ENCODE assay signal across 33 mouse cellular contexts in the genomic region with DNA sequence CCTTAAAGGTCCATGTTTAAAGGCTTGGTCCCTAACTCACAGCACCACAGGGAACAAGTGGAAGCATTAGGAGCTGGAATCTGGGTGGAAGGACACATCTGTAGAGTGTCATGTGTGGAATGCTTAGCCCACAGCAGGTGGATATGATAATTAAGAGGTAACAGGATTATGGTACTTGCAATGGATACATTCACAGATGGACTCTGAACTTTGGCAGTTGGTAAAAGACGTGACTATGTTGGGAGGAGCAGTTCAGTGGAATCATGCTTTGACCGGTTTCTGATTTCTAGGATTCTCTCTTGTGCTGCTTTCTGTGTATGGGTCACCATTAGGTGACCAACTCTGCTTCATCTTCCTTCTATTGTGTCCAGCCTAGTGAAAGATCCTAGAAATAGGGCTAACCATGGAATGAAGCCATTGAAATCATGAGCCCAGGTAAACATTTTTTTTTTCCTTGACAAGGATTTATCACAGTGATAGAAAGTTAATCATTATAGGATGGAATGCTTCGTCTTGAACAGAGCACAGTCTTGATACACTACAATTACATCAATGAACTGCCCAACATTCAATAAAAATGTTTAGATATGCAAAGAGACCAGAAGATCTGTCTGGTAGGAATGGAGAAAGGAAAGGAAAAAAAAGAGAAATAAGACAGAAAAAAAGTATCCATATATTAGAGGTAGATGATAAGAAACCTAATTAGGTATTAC.
"Had no signal": no experiment of that assay in that cellular context is flagged by ENCODE, and none has a peak within 500 bp of the region (broad histone marks: within the 10 kb centered on the region; RNA-seq: fewer than 3 reads in every experiment).

No protein-coding gene starts in this region.

- H3K36me3 ChIP-seq: heart, embryonic 10.5 days; heart, embryonic 12.5 days; heart, embryonic 13.5 days; heart, embryonic 15.5 days; hindbrain, embryonic 10.5 days; hindbrain, embryonic 12.5 days; hindbrain, embryonic 13.5 days; hindbrain, embryonic 15.5 days; kidney, embryonic 15.5 days had no signal

- H3K9me3 ChIP-seq: heart, embryonic 10.5 days; heart, embryonic 12.5 days; heart, embryonic 13.5 days; heart, embryonic 15.5 days; hindbrain, embryonic 10.5 days; hindbrain, embryonic 12.5 days; hindbrain, embryonic 13.5 days; hindbrain, embryonic 15.5 days; kidney, embryonic 15.5 days had no signal

- H3K4me2 ChIP-seq: heart, embryonic 11.5 days; heart, embryonic 12.5 days; heart, embryonic 13.5 days; heart, embryonic 15.5 days; hindbrain, embryonic 12.5 days; hindbrain, embryonic 13.5 days; hindbrain, embryonic 14.5 days; hindbrain, embryonic 15.5 days; kidney, embryonic 15.5 days had no signal

- H3K9ac ChIP-seq: heart, embryonic 12.5 days; heart, embryonic 13.5 days; heart, embryonic 15.5 days; hindbrain, embryonic 12.5 days; hindbrain, embryonic 13.5 days; hindbrain, embryonic 14.5 days; hindbrain, embryonic 15.5 days; kidney, embryonic 15.5 days had no signal

- H3K4me3 ChIP-seq: heart, embryonic 10.5 days; heart, embryonic 12.5 days; heart, embryonic 13.5 days; heart, embryonic 15.5 days; hindbrain, embryonic 10.5 days; hindbrain, embryonic 12.5 days; hindbrain, embryonic 13.5 days; hindbrain, embryonic 15.5 days; kidney, embryonic 15.5 days; layer of hippocampus, adult 2 months; left cerebral cortex, adult 2 months had no signal

- H3K4me1 ChIP-seq: heart, embryonic 10.5 days; heart, embryonic 12.5 days; heart, embryonic 13.5 days; heart, embryonic 15.5 days; hindbrain, embryonic 10.5 days; hindbrain, embryonic 12.5 days; hindbrain, embryonic 13.5 days; hindbrain, embryonic 15.5 days; kidney, embryonic 15.5 days had no signal

- H3K27ac ChIP-seq: heart, embryonic 10.5 days; heart, embryonic 13.5 days; heart, embryonic 15.5 days; hindbrain, embryonic 10.5 days; hindbrain, embryonic 12.5 days; hindbrain, embryonic 13.5 days; hindbrain, embryonic 14.5 days; hindbrain, embryonic 15.5 days; hindbrain, postnatal 0 days; kidney, embryonic 15.5 days; kidney, postnatal 0 days; layer of hippocampus, adult 2 months; left cerebral cortex, adult 2 months had no signal

- H3K27me3 ChIP-seq: heart, embryonic 12.5 days; heart, embryonic 13.5 days; heart, embryonic 15.5 days; hindbrain, embryonic 12.5 days; hindbrain, embryonic 13.5 days; hindbrain, embryonic 15.5 days; kidney, embryonic 15.5 days had no signal

- DNase-seq: heart, postnatal 10 days; heart, postnatal 14 days; heart, postnatal 36 days; heart, postnatal 4 days; kidney, adult 11 months; kidney, adult 18-20 months; kidney, adult 2 months; kidney, adult 8-10 months; kidney, adult 9 months; kidney, postnatal 10 days; kidney, postnatal 14 days; kidney, postnatal 25 days; kidney, postnatal 36 days; kidney, postnatal 4 days; layer of hippocampus, adult 9-11 months; layer of hippocampus, postnatal 36 days had no signal

- ATAC-seq: hindbrain, embryonic 16.5 days; hindbrain, postnatal 0 days; inflammation-experienced regulatory T-cells, adult 6 months had no signal
